Mouse (Mus musculus) left cerebral cortex, adult 8-10 months (tissue): Measurements from ENCODE around the gene Oard1. TPM values are rescaled to one million over a fixed set of nuclear protein-coding genes. Genes with fewer than 3 reads are reported as not detected.
A peak's percentile ranks its signal among the peaks of the same experiment; 100 is the strongest.

Source experiments
- DNase-seq, 2 experiments: peaks; one replicate each; pipeline ENCODE4 v3.0.0; 2022; ENCODE audit warnings: low spot score in 2 of 2
- total RNA-seq, 4 experiments: library from RNA; stranded (reverse); gene quantifications; 2 replicates each; pipeline ENCODE4 v1.2.4; 2022

The Oard1 gene
- total RNA-seq, 4 experiments from 2014 or later: 15.1 to 16.4 (median 15.8) TPM

DNA sequence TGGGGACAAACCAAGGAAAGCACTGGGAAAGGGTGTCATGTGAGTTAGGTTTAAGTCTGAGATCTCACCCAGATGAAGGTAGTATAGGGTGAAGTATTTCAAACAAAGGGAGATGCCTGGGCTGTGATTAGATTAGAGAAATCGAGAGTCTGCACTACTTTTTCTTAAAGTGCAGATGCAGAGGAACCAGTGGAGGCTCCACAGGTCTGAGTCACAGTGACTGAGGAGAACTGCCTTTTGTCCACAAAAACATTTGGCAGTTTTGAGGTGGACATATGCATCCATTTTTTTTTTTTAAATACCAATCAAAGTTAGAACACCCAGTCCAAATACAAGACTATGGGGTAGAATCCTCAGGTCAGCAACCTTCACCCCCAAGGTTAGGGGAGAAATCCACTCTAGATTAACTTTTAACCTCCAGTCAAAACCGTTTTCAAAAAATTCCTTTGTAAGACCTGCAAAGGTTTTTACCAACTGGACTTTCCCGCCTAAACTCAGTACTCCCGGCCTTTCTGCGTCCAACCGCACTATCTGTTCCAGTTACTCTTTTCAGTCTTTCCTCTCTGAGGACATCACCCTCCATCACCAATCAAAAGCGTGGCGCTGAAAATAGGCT, 1.8 kb upstream of the Oard1 start:
- no peak for DNase-seq

DNA sequence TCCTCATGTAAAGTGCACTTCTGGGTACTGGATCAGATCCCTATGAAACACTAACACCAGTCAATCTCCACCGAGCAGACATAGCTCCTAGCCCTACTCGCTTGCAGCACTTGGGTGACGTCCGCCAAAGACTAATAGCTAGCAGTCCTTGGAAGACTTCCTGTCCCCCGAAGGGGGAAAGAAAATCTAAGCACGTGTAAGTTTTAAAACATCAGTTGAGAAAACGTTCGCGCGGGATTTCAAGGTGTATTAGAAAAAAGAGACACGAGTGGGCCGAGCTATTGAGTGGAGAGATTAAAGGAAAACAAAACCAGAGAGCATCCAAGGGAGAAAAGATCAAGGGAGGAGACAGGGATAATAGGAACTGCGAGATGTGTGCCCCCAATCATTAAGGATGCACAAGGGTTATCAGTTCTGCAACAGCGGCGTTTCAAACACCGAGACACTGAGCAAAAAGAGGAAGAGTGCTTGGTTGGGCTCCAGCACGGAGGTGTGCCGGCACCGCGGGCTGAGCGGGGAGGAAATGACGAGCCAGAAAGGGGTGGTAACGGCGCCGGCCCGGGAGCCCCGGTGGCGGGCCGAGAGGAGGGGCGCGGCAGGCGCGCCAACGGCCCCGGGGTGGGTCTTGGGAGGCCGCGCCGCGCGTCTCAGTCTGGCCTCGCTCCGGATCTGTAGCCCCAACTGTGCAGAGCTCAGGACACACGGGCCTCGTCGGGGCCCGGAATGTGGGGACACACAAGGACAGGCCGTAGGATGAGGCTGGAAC, 1.1 kb upstream of the Oard1 start:
- peak; percentile 49 to 55 for DNase-seq

DNA sequence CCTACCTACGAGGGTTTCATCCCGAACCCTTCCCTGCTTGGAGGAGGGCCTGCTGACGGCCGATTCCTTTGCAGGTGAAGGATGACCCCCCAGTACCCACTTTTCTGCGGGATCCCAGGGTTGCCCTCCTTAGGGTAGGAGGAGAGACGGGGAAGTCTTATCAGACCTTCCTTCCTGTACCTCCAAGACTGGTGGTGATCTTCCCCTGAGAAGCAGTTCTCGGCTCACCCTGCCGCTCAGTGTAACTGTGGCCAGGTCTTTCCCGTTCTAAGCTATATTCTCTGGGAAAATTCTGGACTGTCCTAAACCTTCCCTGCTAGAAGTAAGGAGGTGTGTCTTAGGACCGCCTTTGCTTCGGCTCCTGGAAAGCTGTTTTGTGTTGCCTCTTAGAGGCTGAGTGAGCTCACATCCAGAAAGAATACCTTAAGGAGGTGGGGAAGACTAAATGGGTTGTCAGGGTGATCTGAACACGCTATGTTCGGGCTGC, 528 bp downstream of the Oard1 start:
- DNase-seq: peak in 1 of 2 experiments; percentile 21

DNA sequence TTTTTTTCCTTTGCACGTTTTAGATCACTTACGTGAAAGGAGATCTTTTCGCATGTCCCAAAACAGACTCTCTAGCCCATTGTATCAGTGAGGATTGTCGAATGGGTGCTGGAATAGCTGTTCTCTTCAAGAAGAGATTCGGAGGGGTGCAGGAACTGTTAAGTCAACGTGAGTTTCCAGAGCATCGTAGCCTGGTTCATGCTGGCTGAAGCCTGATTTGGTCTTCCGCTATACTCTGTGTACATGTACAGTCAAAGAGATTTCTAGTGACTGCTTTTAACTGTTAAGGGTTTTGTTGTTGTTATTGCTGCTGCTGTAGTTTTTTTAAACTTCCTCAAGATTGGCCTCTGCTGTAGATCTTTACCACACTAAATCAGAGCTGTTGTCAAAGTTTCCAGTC, 1.4 kb downstream of the Oard1 start:
- no peak for DNase-seq

DNA sequence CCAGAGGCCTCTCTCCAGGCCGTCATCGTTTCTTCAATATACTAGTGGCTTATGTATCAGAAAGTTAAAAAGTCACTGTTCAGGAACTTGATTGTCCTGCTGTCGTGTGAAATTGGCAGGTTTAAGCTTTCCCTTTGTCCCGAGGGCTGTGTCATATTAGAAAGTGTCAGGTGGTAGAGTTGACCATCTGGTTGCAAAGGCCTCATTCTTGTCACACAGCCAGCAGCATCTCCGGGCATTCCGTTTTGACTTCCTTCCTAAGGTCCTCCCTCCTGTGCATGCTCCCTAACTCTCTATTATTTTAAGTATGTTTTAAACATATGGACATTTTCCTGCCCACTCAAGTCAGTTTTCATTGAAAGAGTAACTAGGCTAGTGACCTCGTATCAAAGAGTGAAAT, 6.2 kb downstream of the Oard1 start:
- DNase-seq: no peak

DNA sequence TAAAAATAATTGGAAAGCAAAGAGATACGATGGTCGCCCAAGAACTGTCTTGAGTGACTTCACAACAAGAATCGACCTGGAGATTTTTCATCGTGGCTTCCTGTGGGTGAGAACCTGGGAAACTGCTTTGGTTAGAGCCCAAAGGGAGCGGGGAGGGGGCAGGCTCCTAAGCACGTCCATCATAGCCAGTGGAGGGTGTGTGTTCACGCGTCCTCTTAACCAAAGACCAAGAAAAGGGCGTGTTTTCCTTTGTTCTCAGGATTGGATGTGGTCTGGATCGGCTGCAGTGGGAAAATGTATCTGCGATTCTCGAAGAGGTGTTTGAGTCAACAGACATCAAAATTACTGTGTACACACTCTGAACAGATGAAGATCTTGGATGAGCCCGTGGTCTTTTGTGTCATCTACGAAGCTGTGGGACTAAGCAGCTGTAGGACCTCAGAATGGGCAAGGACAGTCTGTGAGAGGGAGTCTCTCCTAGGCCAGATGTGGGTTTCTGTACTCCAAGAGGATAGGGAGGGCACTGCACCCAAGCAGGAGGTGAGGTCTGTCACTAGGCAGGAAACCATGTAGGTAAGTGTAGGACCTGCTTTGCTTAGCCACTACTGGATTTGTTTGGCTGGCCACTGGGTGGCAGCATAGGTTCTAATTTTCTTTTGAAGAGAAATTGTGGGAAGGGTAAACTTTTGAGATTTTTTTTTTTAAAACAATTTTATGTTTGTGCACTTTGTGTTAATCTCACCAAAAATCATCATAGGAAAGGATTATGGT, 6.8 kb downstream of the Oard1 start:
- DNase-seq: peak; percentile 12 to 27

DNA sequence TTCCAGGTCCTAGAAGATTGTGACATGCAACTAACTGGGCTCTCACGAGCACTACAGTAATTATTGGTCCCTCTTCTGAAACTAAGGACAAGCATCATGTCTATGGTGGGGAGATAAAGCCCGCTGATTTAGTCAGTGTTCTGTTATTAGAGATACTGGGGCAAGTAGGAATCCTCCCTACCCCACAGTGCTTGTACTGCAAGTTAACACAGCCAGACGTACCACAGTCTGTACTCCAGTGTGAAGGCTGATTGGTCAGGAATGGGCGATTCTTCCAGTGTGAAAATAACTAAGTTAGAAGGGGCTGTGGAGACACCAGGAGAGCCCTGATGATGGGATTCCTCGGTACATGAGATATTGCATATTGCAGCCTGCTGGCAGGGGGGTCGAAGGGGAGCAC, 7.7 kb downstream of the Oard1 start:
- DNase-seq: no peak

DNA sequence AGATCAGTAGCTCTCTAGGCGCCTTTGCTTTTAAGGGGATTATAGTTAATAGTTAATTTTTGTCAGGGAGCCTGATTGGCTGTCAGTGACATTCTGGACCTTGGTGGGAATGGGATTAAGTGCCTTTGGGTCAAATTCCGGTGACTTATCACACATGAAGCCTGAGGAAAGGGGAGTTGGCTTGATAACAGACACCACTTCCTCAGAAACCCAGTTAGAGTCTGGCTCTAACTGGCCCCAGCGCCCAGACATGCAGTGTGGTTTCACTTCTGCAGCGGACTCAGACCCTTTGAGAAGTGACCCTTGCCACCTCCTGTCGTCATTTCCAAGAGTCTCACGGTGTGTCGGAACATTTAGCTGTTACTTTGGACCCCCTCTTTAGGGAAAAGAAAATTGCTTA, 8.4 kb downstream of the Oard1 start:
- DNase-seq: no peak

DNA sequence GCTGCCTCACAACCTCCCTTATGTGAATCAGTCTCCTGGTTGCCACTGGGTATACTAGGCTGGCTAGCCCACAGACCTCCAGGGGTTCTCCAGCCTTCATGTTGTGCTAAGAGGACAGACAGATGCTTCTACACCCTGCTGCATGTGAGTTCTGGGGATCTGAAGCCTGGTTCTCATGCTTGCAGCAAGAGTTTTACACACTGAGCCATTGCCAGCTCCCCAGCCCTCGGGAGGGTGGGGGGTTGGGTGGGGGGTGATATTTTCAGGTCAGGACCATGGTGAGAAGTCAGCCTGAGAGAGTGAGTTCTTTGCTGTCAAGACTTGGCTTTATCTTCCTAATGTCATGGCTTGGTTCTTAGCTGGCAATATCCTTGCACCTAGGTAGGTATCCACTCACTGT, 9.0 kb downstream of the Oard1 start:
- no peak for DNase-seq

DNA sequence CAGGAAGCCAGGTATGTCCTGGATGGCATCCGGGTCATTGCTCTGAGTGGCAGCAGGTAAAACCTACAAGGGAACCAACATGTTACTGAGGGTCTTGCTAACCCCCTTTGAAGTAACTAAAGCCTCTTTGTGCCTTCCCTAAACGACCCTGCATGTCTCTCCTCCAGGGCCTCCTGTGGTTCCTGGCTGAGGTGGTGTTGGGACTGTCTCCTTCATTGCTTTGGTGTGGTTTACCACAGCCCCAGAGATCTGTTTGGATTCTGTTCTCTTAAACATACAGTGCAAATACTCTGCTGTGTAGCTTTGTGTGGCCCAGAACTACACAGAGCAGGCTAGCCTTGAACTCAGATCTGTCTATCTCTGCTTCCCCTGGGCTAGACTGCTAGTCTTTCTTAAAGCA, 9.8 kb downstream of the Oard1 start:
- no peak for DNase-seq

DNA sequence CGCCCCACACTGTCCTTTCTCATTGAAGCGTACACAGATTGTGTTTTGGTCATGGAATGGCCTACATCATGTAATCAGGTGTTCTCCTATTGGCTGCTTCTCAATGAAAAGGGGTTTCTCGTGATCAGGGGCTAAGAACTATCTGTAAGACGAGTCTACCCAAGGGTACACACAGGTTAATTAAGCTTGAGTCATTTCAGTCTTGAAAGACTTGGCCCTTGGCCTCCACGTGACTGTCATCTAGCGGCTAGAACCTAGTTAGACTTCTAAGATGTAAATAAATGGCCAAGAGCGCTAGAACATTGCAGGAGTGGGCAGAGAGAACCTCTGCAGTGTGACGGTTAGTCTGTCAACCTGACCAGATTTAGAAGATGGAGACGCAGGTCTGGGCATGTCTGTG, 14.4 kb downstream of the Oard1 start:
- no peak for DNase-seq

DNA sequence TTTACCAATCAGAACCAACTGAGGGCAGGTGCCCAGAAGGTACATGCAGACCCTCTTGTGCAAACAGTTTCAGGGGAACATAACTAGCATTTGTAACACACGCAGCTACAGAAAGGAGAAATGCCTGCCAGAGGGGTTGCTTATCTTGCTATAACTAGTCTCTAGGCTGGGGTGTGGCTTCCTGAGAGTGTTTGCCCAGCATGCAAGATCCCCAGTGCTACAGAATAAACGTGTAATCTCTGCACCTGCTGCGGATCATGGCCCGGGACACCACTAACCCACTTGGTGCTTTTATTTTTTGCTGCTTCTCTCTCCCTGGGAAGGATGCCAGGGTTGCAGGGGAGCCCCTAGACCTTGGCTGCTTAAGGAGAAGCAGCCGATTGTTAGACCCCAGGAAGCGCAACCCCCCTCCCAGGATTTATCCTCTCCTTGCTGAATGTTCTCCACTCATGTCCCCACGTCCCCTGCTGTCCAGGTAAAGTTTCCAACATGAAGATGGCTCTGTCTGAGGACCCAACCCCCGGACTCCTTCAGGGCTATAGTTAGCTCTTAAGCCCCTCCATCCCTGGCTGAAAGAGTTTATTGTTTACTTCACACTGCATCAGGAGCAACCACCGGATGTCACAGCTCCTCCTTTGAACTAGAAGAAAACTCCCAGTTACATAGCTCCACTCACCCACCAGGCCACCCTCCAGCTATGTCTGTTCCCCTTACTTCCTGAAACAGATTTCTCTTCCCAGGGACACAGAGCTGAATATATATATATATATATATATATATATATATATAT, 16.2 kb downstream of the Oard1 start:
- DNase-seq: no peak

DNA sequence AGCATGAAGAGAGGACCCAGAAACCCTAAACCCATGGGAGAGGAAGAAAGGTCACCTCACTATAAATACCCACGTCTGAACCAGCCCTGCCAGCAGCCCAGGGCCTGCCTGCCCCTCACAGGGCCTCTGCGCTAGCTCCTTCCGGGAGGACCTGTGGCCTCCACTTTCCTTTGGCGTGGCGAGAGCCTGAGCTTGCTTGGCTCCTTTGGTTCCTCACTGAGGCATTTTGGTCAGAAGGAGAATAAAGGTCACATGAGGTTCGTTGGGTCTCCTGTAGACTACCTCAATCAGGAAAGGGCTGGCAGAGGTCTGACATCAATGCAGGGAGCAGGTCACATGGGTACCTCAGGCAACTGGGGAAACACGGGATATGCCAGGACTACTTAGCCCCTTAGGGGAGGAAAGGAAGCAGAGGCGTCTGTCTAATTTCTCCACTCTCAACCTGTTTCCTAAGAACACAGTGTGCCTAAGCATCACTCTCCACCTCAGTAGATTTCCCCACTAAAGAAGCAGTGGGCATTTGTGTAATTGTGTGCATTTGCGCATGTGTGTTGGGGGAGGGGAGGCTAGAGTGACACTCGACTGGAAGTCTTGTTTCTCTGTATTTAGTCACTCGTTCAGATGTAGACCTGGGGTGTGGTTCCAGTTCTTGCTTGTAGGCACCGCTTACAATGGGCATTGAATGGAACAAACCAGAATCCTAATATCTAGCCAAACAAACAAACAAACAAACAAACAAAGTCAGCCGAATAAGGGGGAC, 17.4 kb downstream of the Oard1 start:
- DNase-seq: no peak

DNA sequence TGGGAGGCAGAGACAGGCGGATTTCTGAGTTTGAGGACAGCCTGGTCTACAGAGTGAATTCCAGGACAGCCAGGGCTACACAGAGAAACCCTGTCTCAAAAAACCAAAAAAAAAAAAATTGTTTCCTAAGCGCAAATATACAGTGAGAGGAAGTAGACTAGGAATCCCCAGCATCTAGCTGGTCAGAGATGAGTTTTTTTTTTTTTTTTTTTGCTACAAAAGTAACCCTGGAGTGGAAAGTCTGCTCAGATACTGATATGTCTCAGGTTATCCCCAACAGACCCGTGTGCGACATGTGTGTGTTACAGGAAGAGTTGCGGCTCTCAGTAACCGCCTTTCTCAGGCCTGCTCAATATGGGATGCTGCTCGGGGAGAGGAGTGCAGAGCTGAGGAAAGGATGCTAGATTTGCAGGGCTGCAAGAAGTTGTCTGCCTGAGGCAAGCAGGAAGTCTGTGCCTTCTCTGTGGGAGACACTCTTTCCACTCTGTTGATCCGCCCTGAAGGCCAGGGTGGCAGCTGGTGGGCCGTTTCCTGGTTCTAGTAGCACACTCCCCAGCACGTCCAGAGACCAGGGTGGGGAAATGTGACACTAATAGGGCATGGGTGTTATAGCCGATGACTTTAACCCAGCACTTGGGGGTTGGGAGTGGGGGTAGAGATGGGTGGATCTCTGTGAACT, 18.2 kb downstream of the Oard1 start:
- no peak for DNase-seq

DNA sequence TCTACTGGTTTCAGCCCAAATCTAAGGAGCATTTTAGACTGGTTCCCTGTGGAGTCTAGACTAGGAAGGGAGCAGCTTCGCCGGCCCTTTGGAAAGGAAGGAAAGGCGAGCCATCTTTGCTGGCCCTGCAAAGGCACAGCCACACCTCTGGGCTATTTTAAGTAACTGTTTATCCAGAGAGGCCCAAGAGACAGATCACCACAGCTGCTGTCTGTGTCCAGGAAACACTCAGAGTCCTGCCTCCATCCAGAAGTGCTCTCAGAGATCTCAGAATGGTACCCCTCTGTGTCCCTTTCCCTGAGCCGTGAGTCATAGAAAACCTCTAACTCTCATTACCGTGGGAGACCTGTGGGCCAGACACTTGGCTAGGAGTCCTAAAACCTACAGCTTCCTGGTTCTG, 20.6 kb downstream of the Oard1 start:
- DNase-seq: no peak

DNA sequence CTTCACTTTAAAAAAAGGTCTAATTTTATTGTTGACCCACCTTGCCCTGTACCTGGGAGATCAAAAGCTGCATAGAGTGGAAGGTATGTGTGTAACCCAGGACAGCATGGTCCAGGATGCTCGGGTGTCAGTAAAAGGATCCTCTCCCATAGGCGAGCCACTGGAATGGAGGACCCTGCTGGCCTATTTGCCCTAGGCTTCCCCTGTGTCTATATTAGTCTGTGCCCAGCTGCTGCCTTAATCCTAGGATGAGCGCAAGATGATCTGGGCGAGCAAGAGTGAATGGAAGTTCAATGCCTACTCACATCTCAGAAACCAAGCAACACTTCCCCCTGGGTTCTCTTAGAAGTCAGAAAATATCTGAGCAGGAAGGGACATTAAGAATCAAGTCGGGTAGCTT, 21.2 kb downstream of the Oard1 start:
- no peak for DNase-seq

DNA sequence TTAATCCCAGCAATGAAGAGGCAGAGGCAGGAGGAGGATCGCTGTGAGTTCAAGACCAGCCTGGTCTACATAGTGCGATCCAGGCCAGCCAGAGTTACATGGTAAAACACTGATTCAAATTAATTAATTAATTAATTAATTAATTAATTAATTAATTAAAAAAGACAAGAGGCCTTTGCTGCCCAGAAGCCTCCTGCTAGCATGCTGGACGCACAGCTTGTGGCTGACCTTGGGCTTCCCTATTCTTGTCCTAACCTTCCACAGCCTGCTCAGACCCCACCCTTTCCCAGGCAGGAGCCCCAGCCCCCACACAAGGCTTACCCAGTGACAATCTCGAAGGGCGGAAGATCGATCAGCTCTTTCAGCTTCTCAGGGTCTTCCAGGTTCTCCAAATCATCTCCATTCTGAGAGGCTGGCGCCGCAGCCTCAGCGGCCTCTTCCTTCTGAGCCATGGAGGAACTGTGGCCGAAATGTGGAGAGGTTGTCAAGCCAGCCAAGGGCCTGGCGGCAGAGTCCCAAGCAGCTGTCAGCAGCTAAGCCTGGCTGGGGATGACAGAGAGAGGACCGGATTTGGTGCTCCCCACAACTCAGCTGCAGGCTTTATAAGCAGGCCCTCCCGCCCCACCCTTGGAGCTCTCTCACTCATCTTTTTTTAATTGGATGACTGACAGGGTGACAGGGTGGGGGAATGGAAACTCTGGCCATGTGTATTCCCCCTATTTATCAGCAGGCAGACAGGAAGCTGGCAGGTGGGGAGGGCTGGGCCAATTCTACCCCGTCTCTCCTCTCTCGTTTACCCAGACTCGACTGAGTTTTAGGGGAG, 22.6 kb downstream of the Oard1 start, which contains the start of gene Apobec2:
Apobec2 (minus strand) TSS at position 773 of the 823 bp plus-strand sequence.
- no peak for DNase-seq

DNA sequence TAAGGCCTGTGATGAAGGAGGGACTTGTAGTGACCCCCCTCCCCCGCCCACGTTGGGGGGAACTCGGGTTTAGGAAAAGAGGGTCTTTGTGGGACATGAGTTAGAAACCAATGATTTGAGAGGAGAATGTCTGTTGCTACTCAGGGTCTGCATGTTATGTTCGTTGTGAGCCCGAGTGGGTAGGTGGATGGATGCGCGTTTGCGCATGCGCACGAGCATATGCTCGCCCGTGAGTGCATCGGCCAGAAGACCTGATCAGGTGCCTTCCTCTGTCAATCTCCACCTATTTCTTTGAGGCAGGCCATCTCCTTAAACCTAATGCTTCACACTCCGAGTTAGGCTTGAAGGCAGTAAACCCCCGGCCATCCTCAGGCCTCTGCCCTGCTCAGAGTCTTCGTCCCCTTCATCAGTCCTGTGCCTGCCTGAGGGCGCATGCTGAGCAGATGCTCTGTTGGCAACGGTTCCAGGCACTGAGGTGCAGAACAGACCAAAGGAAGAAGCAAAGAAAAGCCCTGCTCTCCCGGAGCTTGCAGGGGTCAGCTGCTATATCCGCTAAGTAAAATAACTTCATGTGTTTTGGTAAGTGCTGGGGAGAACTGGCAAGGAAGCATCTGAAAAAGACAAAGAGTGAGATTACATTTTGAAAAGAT, 23.3 kb downstream of the Oard1 start:
- no peak for DNase-seq
